Mouse (Mus musculus): ENCODE results near the gene Cenpv. TPM values are rescaled to one million over a fixed set of nuclear protein-coding genes. Genes with fewer than 3 reads are reported as not detected.

The Cenpv gene
- polyA plus RNA-seq, 1 experiment = 21.6 TPM

- Histone ChIP-seq H3K79me3 (ENCODE audit: low read depth) (no peaks in the 10 kb centered on the region), H3K36me3 (ENCODE audit: control insufficient read depth, insufficient read depth) (no peaks in the 10 kb centered on the region)
Observed at GRCm38 (mm10) chr11:62575659-62576438, 36.8 kb upstream of the Cenpv start.

GRCm38 (mm10) chr11:62575297-62575658, 36.2 kb upstream of the Cenpv start:
- Histone ChIP-seq H3K79me2 (ENCODE audit: control insufficient read depth, insufficient read depth) (no peaks in the 10 kb centered on the region), H3K27me3 (ENCODE audit: control insufficient read depth, insufficient read depth, insufficient read length) (no peaks in the 10 kb centered on the region), H3K4me3 (ENCODE audit: insufficient read depth, poor library complexity, severe bottlenecking) (peak overlapping the region; percentile 21), H3ac (ENCODE audit: control insufficient read depth, insufficient read length, low read depth) (peak overlapping the region; percentile 13), H3K36me3 (ENCODE audit: control insufficient read depth, insufficient read depth) (no peaks in the 10 kb centered on the region), H3K79me3 (ENCODE audit: low read depth) (no peaks in the 10 kb centered on the region)
- TF ChIP-seq USF1 (IDR thresholded peaks at IDR 0.05; ENCODE audit: low read depth) (no peak), CEBPB (IDR thresholded peaks at IDR 0.05; ENCODE audit: low read depth) (no peak), CTCF (IDR thresholded peaks at IDR 0.05; ENCODE audit: control insufficient read depth, insufficient read depth, insufficient read length) (peak; percentile 70), MAX (IDR thresholded peaks at IDR 0.05) (no peak)

More at GRCm38 (mm10) chr11:62575659-62576438, 36.8 kb upstream of the Cenpv start:
- peak overlapping the region; percentile 13 for H3ac ChIP-seq (ENCODE audit: control insufficient read depth, insufficient read length, low read depth)
- peak overlapping the region; percentile 21 for H3K4me3 ChIP-seq (ENCODE audit: insufficient read depth, poor library complexity, severe bottlenecking)
- TF ChIP-seq MYOD1 (IDR thresholded peaks at IDR 0.05; ENCODE audit: control insufficient read depth, insufficient read length, low read depth) (peak; percentile 45), CTCF (IDR thresholded peaks at IDR 0.05; ENCODE audit: control insufficient read depth, insufficient read depth, insufficient read length) (no peak), MAX (IDR thresholded peaks at IDR 0.05) (peak; percentile 38)
- no peaks in the 10 kb centered on the region for H3K27me3 ChIP-seq (ENCODE audit: control insufficient read depth, insufficient read depth, insufficient read length)
- no peaks in the 10 kb centered on the region for H3K79me2 ChIP-seq (ENCODE audit: control insufficient read depth, insufficient read depth)

- TF ChIP-seq CTCF (IDR thresholded peaks at IDR 0.05; ENCODE audit: control insufficient read depth, insufficient read depth, insufficient read length) (no peak), MYOD1 (IDR thresholded peaks at IDR 0.05; ENCODE audit: control insufficient read depth, insufficient read length, low read depth) (no peak), USF1 (IDR thresholded peaks at IDR 0.05; ENCODE audit: low read depth) (no peak), FOSL1 (IDR thresholded peaks at IDR 0.05; ENCODE audit: insufficient read depth, low read length, poor library complexity, severe bottlenecking) (no peak), MAX (IDR thresholded peaks at IDR 0.05) (no peak), CEBPB (IDR thresholded peaks at IDR 0.05; ENCODE audit: low read depth) (no peak)
- Histone ChIP-seq H3K36me3 (ENCODE audit: control insufficient read depth, insufficient read depth) (no peaks in the 10 kb centered on the region), H3ac (ENCODE audit: control insufficient read depth, insufficient read length, low read depth) (no peak overlapping the region), H3K79me3 (ENCODE audit: low read depth) (no peaks in the 10 kb centered on the region), H3K79me2 (ENCODE audit: control insufficient read depth, insufficient read depth) (no peaks in the 10 kb centered on the region), H3K27me3 (ENCODE audit: control insufficient read depth, insufficient read depth, insufficient read length) (no peaks in the 10 kb centered on the region), H3K4me3 (ENCODE audit: insufficient read depth, poor library complexity, severe bottlenecking) (no peak overlapping the region)
Observed at GRCm38 (mm10) chr11:62574703-62575085, 35.6 kb upstream of the Cenpv start.

GRCm38 (mm10) chr11:62573959-62574702, 35.1 kb upstream of the Cenpv start, which contains the start of gene Trpv2:
TSS of gene Trpv2 (plus strand) at chr11:62574486.
- H3K27me3 ChIP-seq (ENCODE audit: control insufficient read depth, insufficient read depth, insufficient read length) = no peaks in the 10 kb centered on the region
- H3K4me3 ChIP-seq (ENCODE audit: insufficient read depth, poor library complexity, severe bottlenecking) = no peak within 1 kb of the TSS
- H3ac ChIP-seq (ENCODE audit: control insufficient read depth, insufficient read length, low read depth) = no peak within 1 kb of the TSS
- H3K79me3 ChIP-seq (ENCODE audit: low read depth) = no peaks in the 10 kb centered on the region
- H3K36me3 ChIP-seq (ENCODE audit: control insufficient read depth, insufficient read depth) = no peaks in the 10 kb centered on the region
- TF ChIP-seq USF1 (IDR thresholded peaks at IDR 0.05; ENCODE audit: low read depth) = no peak
- no peak for TF ChIP-seq CTCF (IDR thresholded peaks at IDR 0.05; ENCODE audit: control insufficient read depth, insufficient read depth, insufficient read length)
- no peak for TF ChIP-seq MYOG (IDR thresholded peaks at IDR 0.05; ENCODE audit: control insufficient read depth, extremely low read depth, insufficient read length)
- H3K79me2 ChIP-seq (ENCODE audit: control insufficient read depth, insufficient read depth) = no peaks in the 10 kb centered on the region

GRCm38 (mm10) chr11:62568300-62568699, 29.2 kb upstream of the Cenpv start:
- Histone ChIP-seq H3K4me3 (ENCODE audit: insufficient read depth, poor library complexity, severe bottlenecking) (no peak overlapping the region), H3K79me2 (ENCODE audit: control insufficient read depth, insufficient read depth) (no peaks in the 10 kb centered on the region), H3K27me3 (ENCODE audit: control insufficient read depth, insufficient read depth, insufficient read length) (peaks cover 4% of the 10 kb centered on the region), H3K36me3 (ENCODE audit: control insufficient read depth, insufficient read depth) (no peaks in the 10 kb centered on the region), H3K79me3 (ENCODE audit: low read depth) (no peaks in the 10 kb centered on the region), H3ac (ENCODE audit: control insufficient read depth, insufficient read length, low read depth) (no peak overlapping the region)
- TF ChIP-seq CEBPB (IDR thresholded peaks at IDR 0.05; ENCODE audit: low read depth) = no peak
- TF ChIP-seq MAX (IDR thresholded peaks at IDR 0.05) = no peak

- no peaks in the 10 kb centered on the region for H3K79me3 ChIP-seq (ENCODE audit: low read depth)
- TF ChIP-seq CTCF (IDR thresholded peaks at IDR 0.05; ENCODE audit: control insufficient read depth, insufficient read depth, insufficient read length) (no peak), CEBPB (IDR thresholded peaks at IDR 0.05; ENCODE audit: low read depth) (no peak), MYOG (IDR thresholded peaks at IDR 0.05; ENCODE audit: control insufficient read depth, extremely low read depth, insufficient read length) (no peak), MAX (IDR thresholded peaks at IDR 0.05) (no peak), MYOD1 (IDR thresholded peaks at IDR 0.05; ENCODE audit: control insufficient read depth, insufficient read length, low read depth) (no peak), FOSL1 (IDR thresholded peaks at IDR 0.05; ENCODE audit: insufficient read depth, low read length, poor library complexity, severe bottlenecking) (no peak), USF1 (IDR thresholded peaks at IDR 0.05; ENCODE audit: low read depth) (no peak)
- H3K36me3 ChIP-seq (ENCODE audit: control insufficient read depth, insufficient read depth) = no peaks in the 10 kb centered on the region
- H3ac ChIP-seq (ENCODE audit: control insufficient read depth, insufficient read length, low read depth) = no peak overlapping the region
- peaks cover 4% of the 10 kb centered on the region for H3K27me3 ChIP-seq (ENCODE audit: control insufficient read depth, insufficient read depth, insufficient read length)
- H3K79me2 ChIP-seq (ENCODE audit: control insufficient read depth, insufficient read depth) = no peaks in the 10 kb centered on the region
- no peak overlapping the region for H3K4me3 ChIP-seq (ENCODE audit: insufficient read depth, poor library complexity, severe bottlenecking)
Observed at GRCm38 (mm10) chr11:62566211-62566610, 27.1 kb upstream of the Cenpv start.
